In genomic region chr8:69887289-69888243, GRCm38 (mm10) we compare ENCODE assay signal across 7 mouse cellular contexts. TPM values are rescaled to one million over a fixed set of nuclear protein-coding genes. Genes with fewer than 3 reads are reported as not detected.
DNase-seq lines count a peak whose midpoint lies in the region; ATAC-seq and TF ChIP-seq lines count a peak whose summit lies in the region.

Cilp2 (minus strand) TSS chr8:69887687.

- peak; percentile 46 for DNase-seq in kidney, postnatal 0 days (ENCODE audit: low spot score)
- DNase-seq in frontal cortex, adult 2 months (ENCODE audit: extremely low spot score in 1 of 2, low spot score in 1 of 2): no peak
- DNase-seq in layer of hippocampus, adult 9-11 months: no peak

- peak; percentile 15; the same call in 1 of the 2 replicates for TF ChIP-seq POLR2A in bone marrow, adult 2 months (IDR thresholded peaks at IDR 0.05; ENCODE audit: borderline replicate concordance, control insufficient read depth, low read depth, low read length)

- H3K9ac ChIP-seq in heart, embryonic 13.5 days: peak within 1 kb of the TSS; percentile 64
- peak within 1 kb of the TSS; percentile 35; the same call in 1 of the 2 replicates for H3K9ac ChIP-seq in kidney, postnatal 0 days (ENCODE audit: low read depth, low read length)

- H3K27me3 ChIP-seq in E14TG2a.4 (ENCODE audit: insufficient read depth, low read length): peaks cover 77% of the 10 kb centered on the region
- H3K27me3 ChIP-seq in heart, embryonic 13.5 days (replicated peaks): peaks cover 90% of the 10 kb centered on the region
- H3K27me3 ChIP-seq in kidney, postnatal 0 days (ENCODE audit: insufficient read depth, low read length): peaks cover 77% of the 10 kb centered on the region
- peaks cover 73% of the 10 kb centered on the region for H3K27me3 ChIP-seq in megakaryocyte, embryonic 14.5 days (replicated peaks)

- no peak for ATAC-seq in heart, embryonic 13.5 days (ENCODE audit: extremely low read depth, insufficient number of reproducible peaks, low FRiP score, low TSS enrichment)
- ATAC-seq in kidney, postnatal 0 days (replicated peaks; ENCODE audit: low FRiP score, low read depth): peak; percentile 26; the same call in 1 of the 2 replicates

- no peak for TF ChIP-seq CTCF in E14TG2a.4 (conservative IDR thresholded peaks at IDR 0.05; ENCODE audit: low read length)
- no peak for TF ChIP-seq CTCF in bone marrow, adult 2 months (IDR thresholded peaks at IDR 0.05; ENCODE audit: control insufficient read depth, insufficient read depth, low read length)
- no peak for TF ChIP-seq CTCF in kidney, postnatal 0 days (IDR thresholded peaks at IDR 0.05; ENCODE audit: low read depth)

- peaks cover 7% of the 10 kb centered on the region for H3K36me3 ChIP-seq in E14TG2a.4 (ENCODE audit: insufficient read depth, low read length)
- H3K36me3 ChIP-seq in heart, embryonic 13.5 days: peaks cover 10% of the 10 kb centered on the region
- peaks cover 6% of the 10 kb centered on the region; the same call in 1 of the 2 replicates for H3K36me3 ChIP-seq in kidney, postnatal 0 days (ENCODE audit: insufficient read depth, low read length)
- H3K36me3 ChIP-seq in megakaryocyte, embryonic 14.5 days (replicated peaks; ENCODE audit: low read length): peaks cover 20% of the 10 kb centered on the region

- H3K4me1 ChIP-seq in E14TG2a.4 (replicated peaks; ENCODE audit: low read depth, low read length): peaks cover 87% of the 10 kb centered on the region
- H3K4me1 ChIP-seq in bone marrow, adult 2 months (ENCODE audit: control insufficient read depth, insufficient read depth, low read length): no peaks in the 10 kb centered on the region; the same call in 1 of the 2 replicates
- H3K4me1 ChIP-seq in heart, embryonic 13.5 days: peaks cover 45% of the 10 kb centered on the region
- peaks cover 16% of the 10 kb centered on the region for H3K4me1 ChIP-seq in kidney, postnatal 0 days (replicated peaks; ENCODE audit: insufficient read depth, low read length)
- peaks cover 56% of the 10 kb centered on the region for H3K4me1 ChIP-seq in megakaryocyte, embryonic 14.5 days

- H3K27ac ChIP-seq in bone marrow, adult 2 months (ENCODE audit: control insufficient read depth, insufficient read depth, low read depth, low read length, poor library complexity): no peak within 1 kb of the TSS
- no peak within 1 kb of the TSS for H3K27ac ChIP-seq in heart, embryonic 13.5 days (replicated peaks)
- no peak within 1 kb of the TSS for H3K27ac ChIP-seq in kidney, postnatal 0 days

- H3K9me3 ChIP-seq in E14TG2a.4 (ENCODE audit: low read length): no peaks in the 10 kb centered on the region
- no peaks in the 10 kb centered on the region for H3K9me3 ChIP-seq in heart, embryonic 13.5 days
- H3K9me3 ChIP-seq in kidney, postnatal 0 days (replicated peaks; ENCODE audit: low read length): no peaks in the 10 kb centered on the region
- H3K9me3 ChIP-seq in megakaryocyte, embryonic 14.5 days: peaks cover 19% of the 10 kb centered on the region

- peak within 1 kb of the TSS; percentile 64 for H3K4me2 ChIP-seq in heart, embryonic 13.5 days
- peak within 1 kb of the TSS; percentile 54 for H3K4me2 ChIP-seq in kidney, postnatal 0 days (ENCODE audit: low read length)

- peak within 1 kb of the TSS; percentile 71 for H3K4me3 ChIP-seq in E14TG2a.4 (replicated peaks; ENCODE audit: low read length)
- H3K4me3 ChIP-seq in bone marrow, adult 2 months (replicated peaks; ENCODE audit: control insufficient read depth, low read depth, low read length): no peak within 1 kb of the TSS
- H3K4me3 ChIP-seq in heart, embryonic 13.5 days: peak within 1 kb of the TSS; percentile 45
- H3K4me3 ChIP-seq in kidney, postnatal 0 days (replicated peaks; ENCODE audit: low read depth, low read length): peak within 1 kb of the TSS; percentile 28
- peak within 1 kb of the TSS; percentile 87 for H3K4me3 ChIP-seq in megakaryocyte, embryonic 14.5 days (replicated peaks)

- WGBS in bone marrow, adult 2 months: under 1% methylated on average over 60 of the region's 60 CpGs
- WGBS in heart, embryonic 13.5 days: 3% methylated on average over 60 of the region's 60 CpGs
- under 1% methylated on average over 60 of the region's 60 CpGs for WGBS in kidney, postnatal 0 days

RNA-seq across cellular contexts. Expression of gene Cilp2, which starts in this region (rescaled TPM):
- not detected in 2 replicates for polyA plus RNA-seq in bone marrow, adult 2 months (2011; ENCODE audit: insufficient read depth, insufficient read length, low replicate concordance, missing spikeins)
- 0.55 and 0.56 TPM in 2 replicates for polyA plus RNA-seq in heart, embryonic 13.5 days (2015; fragmentation: Nextera tagmentation; extraction: Ambion mirVana)
- polyA plus RNA-seq in kidney, postnatal 0 days (2015; fragmentation: Nextera tagmentation; extraction: Ambion mirVana): 0.69 and 0.75 TPM in 2 replicates
- polyA plus RNA-seq in megakaryocyte, embryonic 14.5 days (2012; ENCODE audit: insufficient read depth, low replicate concordance): 0.20 TPM in 1 of 2 replicates, not detected in the other
- polyA plus RNA-seq in frontal cortex, adult 2 months (2012; rRNA removed): 1.4 and 1.9 TPM in 2 replicates

Comparison
In these comparisons a context has a peak if more than half of its experiments do, and no peak if none do; other contexts are left out.
1. Peak in DNase-seq, ATAC-seq, H3K4me3 ChIP-seq, H3K9ac ChIP-seq and H3K4me2 ChIP-seq in kidney, postnatal 0 days; RNA of the gene not detected or under 1 TPM.